In the genomic region with DNA sequence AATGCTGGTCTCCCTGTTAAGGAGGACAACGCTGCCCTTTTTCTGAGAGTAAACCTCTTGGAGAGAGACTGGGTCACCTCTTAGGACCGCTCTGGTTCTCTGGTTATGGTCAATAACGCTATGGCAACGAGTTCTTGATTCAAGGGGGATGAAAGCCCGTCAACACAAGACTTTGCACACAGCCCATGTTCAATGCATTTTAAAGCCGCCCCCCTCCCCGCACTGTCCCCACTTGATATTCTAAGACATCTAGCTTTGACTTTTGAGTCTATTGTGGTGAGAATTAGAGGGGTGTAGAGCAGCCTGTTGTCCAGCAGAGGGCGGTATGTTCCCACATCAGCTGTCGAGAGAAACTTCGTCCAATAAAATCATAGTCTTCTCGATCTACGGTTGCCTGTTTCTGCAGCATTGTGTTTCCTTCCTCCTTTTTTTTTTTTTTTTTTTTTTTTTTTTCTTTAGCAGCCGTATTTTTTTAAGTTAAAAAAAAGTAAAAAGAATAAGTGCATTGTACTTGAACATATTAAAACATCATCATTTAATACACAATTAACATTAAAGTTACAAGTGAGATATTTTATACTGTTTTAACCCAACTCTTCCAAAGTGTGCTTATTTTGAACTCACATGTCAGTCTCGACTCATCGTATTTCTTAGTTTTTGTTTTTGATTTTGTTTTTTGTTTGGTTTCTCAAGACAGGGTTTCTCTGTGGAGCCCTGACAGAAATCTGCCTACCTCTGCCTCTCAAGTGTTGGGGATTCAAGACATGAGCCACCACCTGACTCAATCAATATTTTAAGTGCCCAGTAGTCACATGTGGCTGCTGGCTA, we compare ENCODE assay signal across 8 mouse cellular contexts. TPM values are rescaled to one million over a fixed set of nuclear protein-coding genes. Genes with fewer than 3 reads are reported as not detected.
DNase-seq lines count a peak whose midpoint lies in the region; ATAC-seq and TF ChIP-seq lines count a peak whose summit lies in the region.

No protein-coding gene starts in this region.

- H3K4me3 ChIP-seq in cortical plate, adult 2 months (ENCODE audit: insufficient read depth, low read length) = no peak overlapping the region
- H3K4me3 ChIP-seq in kidney, embryonic 15.5 days (replicated peaks) = no peak overlapping the region
- no peak overlapping the region for H3K4me3 ChIP-seq in liver, embryonic 12.5 days

- H3K27ac ChIP-seq in cortical plate, adult 2 months (ENCODE audit: insufficient read depth, low read length) = no peak overlapping the region
- no peak overlapping the region for H3K27ac ChIP-seq in kidney, embryonic 15.5 days
- H3K27ac ChIP-seq in liver, embryonic 12.5 days = no peak overlapping the region

- DNase-seq in urinary bladder, postnatal 14 days (ENCODE audit: low spot score) = peak; percentile 53
- no peak for DNase-seq in urinary bladder, adult 2 months (ENCODE audit: low spot score)
- DNase-seq in gastrocnemius, postnatal 36 days = peak; percentile 44 to 62
- DNase-seq in naive thymus-derived CD4-positive, alpha-beta T cell, adult 2 months (ENCODE audit: low read depth) = peak; percentile 93
- DNase-seq in spleen, postnatal 4 days (ENCODE audit: low spot score in 2 of 2) = peak; percentile 68 to 83

- no peak overlapping the region for H3K4me2 ChIP-seq in kidney, embryonic 15.5 days
- H3K4me2 ChIP-seq in liver, embryonic 12.5 days = peak overlapping the region; percentile 3; the same call in 1 of the 2 replicates

- intact Hi-C loops in gastrocnemius, postnatal 36 days (cut with DNase I) = no loop called here

- H3K9ac ChIP-seq in kidney, embryonic 15.5 days = no peak overlapping the region
- H3K9ac ChIP-seq in liver, embryonic 12.5 days = 0 out of 2 replicates have a peak overlapping the region, but pooled peaks have one; percentile 4

- H3K36me3 ChIP-seq in kidney, embryonic 15.5 days = no peaks in the 10 kb centered on the region
- no peaks in the 10 kb centered on the region; the same call in 1 of the 2 replicates for H3K36me3 ChIP-seq in liver, embryonic 12.5 days

- H3K27me3 ChIP-seq in kidney, embryonic 15.5 days = no peaks in the 10 kb centered on the region
- H3K27me3 ChIP-seq in liver, embryonic 12.5 days (replicated peaks) = no peaks in the 10 kb centered on the region

- H3K9me3 ChIP-seq in kidney, embryonic 15.5 days (replicated peaks) = no peaks in the 10 kb centered on the region
- H3K9me3 ChIP-seq in liver, embryonic 12.5 days (replicated peaks) = no peaks in the 10 kb centered on the region

- no peak for TF ChIP-seq POLR2A in cortical plate, adult 2 months (IDR thresholded peaks at IDR 0.05; ENCODE audit: extremely low read depth, insufficient read depth, low read length)

- TF ChIP-seq CTCF in cortical plate, adult 2 months (IDR thresholded peaks at IDR 0.05; ENCODE audit: extremely low read depth, insufficient read depth, low read length) = peak; percentile 96

- WGBS in kidney, embryonic 15.5 days = 23% methylated on average over 15 of the region's 15 CpGs
- 20% methylated on average over 15 of the region's 15 CpGs for WGBS in liver, embryonic 12.5 days (ENCODE audit: insufficient replicate concordance)

- no peaks in the 10 kb centered on the region for H3K4me1 ChIP-seq in cortical plate, adult 2 months (ENCODE audit: control insufficient read depth, insufficient read depth, low read length)
- 0 out of 2 replicates have a peak, but pooled peaks cover 2% of the 10 kb centered on the region for H3K4me1 ChIP-seq in kidney, embryonic 15.5 days
- peaks cover 48% of the 10 kb centered on the region for H3K4me1 ChIP-seq in liver, embryonic 12.5 days

- 0 out of 2 replicates have a peak, but pooled peaks have one; percentile 33 for ATAC-seq in kidney, embryonic 15.5 days (replicated peaks; ENCODE audit: low FRiP score)
- no peak for ATAC-seq in liver, embryonic 12.5 days

RNA-seq across cellular contexts. Expression of a gene that starts 13.7 kb away (rescaled TPM):
- 49.9 and 50.6 TPM in 2 replicates for polyA plus RNA-seq in urinary bladder, adult 2 months (2012; rRNA removed)
- 41.1 and 41.7 TPM in 2 replicates for polyA plus RNA-seq in cortical plate, adult 2 months (2012; rRNA removed)
- total RNA-seq in gastrocnemius, postnatal 36 days (2021) = 10 to 100 TPM; 24.3 to 29.0 TPM
- polyA plus RNA-seq in kidney, embryonic 15.5 days (2015; fragmentation: Nextera tagmentation; extraction: Ambion mirVana) = 79.3 and 81.7 TPM in 2 replicates
- 59.8 and 59.9 TPM in 2 replicates for polyA plus RNA-seq in liver, embryonic 12.5 days (2016; fragmentation: Nextera tagmentation; extraction: Ambion mirVana)

RNA-seq across cellular contexts. Expression of a gene that starts 26.9 kb away (rescaled TPM):
- 20.3 and 24.9 TPM in 2 replicates for polyA plus RNA-seq in urinary bladder, adult 2 months (2012; rRNA removed)
- polyA plus RNA-seq in cortical plate, adult 2 months (2012; rRNA removed) = 13.7 and 15.8 TPM in 2 replicates
- total RNA-seq in gastrocnemius, postnatal 36 days (2021) = 10 to 100 TPM; 12.2 to 14.1 TPM
- polyA plus RNA-seq in kidney, embryonic 15.5 days (2015; fragmentation: Nextera tagmentation; extraction: Ambion mirVana) = 8.6 and 9.9 TPM in 2 replicates
- polyA plus RNA-seq in liver, embryonic 12.5 days (2016; fragmentation: Nextera tagmentation; extraction: Ambion mirVana) = 54.4 and 57.7 TPM in 2 replicates

RNA-seq across cellular contexts. Expression of a gene that starts 50.8 kb away (rescaled TPM):
- polyA plus RNA-seq in urinary bladder, adult 2 months (2012; rRNA removed) = 20.0 and 21.3 TPM in 2 replicates
- polyA plus RNA-seq in cortical plate, adult 2 months (2012; rRNA removed) = 30.2 and 32.2 TPM in 2 replicates
- 10 to 100 TPM; 17.1 to 19.7 TPM for total RNA-seq in gastrocnemius, postnatal 36 days (2021)
- polyA plus RNA-seq in kidney, embryonic 15.5 days (2015; fragmentation: Nextera tagmentation; extraction: Ambion mirVana) = 28.1 and 29.9 TPM in 2 replicates
- polyA plus RNA-seq in liver, embryonic 12.5 days (2016; fragmentation: Nextera tagmentation; extraction: Ambion mirVana) = 25.4 and 30.7 TPM in 2 replicates

RNA-seq across cellular contexts. Expression of a gene that starts 51.0 kb away (rescaled TPM):
- 0.06 and 0.08 TPM in 2 replicates for polyA plus RNA-seq in urinary bladder, adult 2 months (2012; rRNA removed)
- polyA plus RNA-seq in cortical plate, adult 2 months (2012; rRNA removed) = 1.2 and 1.3 TPM in 2 replicates
- total RNA-seq in gastrocnemius, postnatal 36 days (2021) = not detected
- polyA plus RNA-seq in kidney, embryonic 15.5 days (2015; fragmentation: Nextera tagmentation; extraction: Ambion mirVana) = 0.71 and 0.72 TPM in 2 replicates
- polyA plus RNA-seq in liver, embryonic 12.5 days (2016; fragmentation: Nextera tagmentation; extraction: Ambion mirVana) = 0.14 and 0.51 TPM in 2 replicates
